Mouse (Mus musculus): ENCODE measurements around the gene Gm614.

DNA sequence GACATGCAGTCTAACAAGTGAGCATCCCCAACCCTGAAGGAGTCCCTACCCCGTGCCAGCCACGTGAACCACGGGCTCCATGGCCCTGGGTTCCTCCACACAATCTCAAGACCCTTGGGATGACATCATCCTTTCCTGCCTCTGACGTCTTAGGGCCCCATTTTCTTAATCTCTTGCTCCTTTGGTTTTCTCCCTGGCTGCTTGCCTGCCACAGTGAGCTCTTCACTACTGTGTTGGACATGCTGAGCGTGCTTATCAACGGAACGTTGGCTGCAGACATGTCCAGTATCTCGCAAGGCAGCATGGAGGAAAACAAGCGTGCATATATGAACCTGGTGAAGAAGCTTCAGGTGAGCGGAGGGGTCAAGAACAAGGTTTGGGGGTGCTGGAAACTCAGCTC, 26.3 kb upstream of the Gm614 start:
- TF ChIP-seq EP300 (IDR thresholded peaks at IDR 0.05; ENCODE audit: low read depth) (peak; percentile 68), CTCF (IDR thresholded peaks at IDR 0.05; ENCODE audit: low read depth) (no peak)

Data from liver, postnatal 0 days (tissue).